Mouse (Mus musculus): ENCODE data around the gene Tmcc1.

Gene Tmcc1

DNA sequence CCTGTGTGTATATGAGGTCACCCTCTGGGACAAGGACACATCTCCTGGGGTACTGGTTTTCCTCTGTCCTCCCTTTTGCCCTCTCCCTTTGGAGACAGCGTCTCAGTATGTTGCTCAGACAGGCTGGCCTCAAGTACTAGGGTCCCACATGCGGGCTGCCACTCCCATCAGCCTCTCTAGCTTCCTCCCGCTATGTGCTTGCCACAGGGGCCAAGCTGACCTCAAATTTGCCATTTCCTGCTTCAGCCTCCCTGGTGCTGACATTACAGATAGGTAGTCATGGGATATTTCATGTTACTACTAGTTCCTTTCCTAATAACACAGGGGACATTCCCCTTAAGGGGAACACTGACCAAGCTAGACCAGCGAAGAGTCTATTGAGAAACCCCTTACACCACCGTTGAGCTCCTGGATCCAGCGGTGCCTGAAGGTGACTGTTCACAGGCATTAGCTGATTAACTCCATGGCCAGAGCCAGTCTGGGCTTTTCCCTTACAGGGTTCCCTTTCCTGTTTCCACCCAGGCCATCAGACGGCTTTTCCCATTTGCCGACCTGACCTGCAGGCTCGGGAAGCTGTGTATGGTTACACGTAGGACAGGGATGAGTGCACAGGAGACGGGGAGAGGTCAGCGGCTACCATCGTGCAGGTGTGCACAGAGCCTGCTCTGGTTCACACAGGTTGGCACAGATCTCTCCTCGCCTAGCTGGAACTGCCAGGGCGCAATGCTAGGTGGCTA lies 220.0 kb downstream of the Tmcc1 start:
- DNase-seq (ENCODE audit: low read depth, low spot score) = no peak

DNA sequence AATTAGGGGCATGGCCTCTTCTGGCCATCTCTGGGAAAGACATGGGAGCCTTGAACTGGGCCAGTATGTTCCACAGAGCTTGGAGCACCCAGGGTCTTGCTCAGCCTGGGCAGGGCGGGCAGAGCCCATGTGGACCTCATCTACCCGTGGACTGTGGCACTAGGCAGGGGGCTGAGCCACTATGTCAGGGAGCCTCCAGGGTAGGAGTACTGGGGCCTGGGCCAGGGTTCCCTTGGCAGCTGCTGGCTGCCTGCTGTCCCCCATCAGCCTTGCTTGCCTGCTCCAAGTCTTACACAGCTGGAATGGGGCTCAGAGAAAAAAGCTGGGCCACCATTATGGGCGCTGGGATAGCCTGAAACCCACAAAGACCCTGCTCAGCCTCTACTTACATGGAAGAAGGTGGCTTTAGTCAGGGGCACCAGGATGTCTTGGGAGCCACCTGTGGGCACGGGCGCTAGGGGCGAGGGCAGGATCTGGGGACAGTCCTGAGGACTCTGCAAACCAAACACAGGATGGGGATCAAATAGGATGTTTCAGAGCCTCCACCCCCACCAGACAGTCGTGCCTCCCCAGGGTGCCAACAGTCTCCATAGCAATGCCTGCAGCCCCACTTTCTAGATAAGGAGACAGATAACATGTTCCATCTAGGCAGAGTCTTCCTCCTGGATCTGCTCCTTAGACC lies 221.1 kb downstream of the Tmcc1 start:
- no peak for DNase-seq (ENCODE audit: low read depth, low spot score)

DNA sequence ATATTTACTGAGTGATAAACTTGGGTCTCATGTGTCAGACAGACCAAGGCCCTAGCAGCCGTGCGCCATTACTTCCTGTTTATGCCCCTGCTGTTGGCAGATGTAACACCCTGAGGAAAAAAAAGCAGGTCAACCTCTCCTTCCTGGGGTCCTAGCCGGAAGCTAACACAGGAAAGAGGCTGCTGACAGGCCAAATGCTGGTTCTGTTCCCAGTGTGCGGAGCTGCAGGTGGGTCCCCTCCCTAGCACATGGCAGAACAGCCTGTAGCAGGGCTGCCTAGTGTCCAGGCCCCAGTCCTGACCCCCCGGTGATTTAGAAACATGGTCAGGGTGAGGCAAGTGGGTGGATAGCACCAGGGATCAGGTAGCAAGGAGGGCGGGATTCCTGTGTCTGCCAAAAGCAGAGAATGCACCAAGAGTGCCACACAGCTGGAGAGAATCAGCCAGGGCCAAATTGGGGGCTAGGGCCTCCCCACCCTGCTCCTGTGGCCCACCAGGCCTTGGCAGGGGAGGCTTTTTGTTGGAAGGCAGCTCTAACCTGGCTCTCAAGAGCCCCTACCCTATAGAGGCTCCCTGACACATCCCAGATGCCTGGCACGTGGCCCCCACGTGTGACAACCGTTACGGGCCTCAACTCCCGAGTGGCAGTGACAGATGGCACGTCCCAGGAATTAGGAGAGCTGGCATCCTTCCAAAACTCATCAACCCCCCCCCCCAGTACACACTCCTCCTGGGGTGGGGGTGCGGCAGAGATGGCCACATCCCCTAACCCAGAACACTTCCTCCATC lies 221.8 kb downstream of the Tmcc1 start:
- DNase-seq (ENCODE audit: low read depth, low spot score) = no peak

DNA sequence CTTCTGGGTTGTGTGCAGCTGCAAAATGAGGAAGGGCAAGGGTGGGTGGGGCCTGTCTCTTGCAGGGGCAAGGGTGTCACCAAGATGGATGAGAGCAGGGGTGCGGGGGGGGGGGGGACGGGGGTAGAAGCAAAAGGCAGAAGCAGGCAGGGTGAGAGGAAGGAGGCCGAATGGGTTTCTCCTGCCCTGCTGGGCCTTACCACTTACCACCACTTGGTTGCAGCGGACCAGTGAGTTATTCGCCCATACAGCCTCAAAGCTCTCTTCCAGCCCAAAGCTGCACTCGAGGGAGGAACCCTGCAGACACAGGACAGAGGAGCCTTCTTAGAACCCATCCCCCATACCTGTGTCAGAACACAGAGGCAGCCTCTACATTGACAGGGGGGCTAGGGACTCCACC lies 223.3 kb downstream of the Tmcc1 start:
- DNase-seq (ENCODE audit: low read depth, low spot score) = no peak

DNA sequence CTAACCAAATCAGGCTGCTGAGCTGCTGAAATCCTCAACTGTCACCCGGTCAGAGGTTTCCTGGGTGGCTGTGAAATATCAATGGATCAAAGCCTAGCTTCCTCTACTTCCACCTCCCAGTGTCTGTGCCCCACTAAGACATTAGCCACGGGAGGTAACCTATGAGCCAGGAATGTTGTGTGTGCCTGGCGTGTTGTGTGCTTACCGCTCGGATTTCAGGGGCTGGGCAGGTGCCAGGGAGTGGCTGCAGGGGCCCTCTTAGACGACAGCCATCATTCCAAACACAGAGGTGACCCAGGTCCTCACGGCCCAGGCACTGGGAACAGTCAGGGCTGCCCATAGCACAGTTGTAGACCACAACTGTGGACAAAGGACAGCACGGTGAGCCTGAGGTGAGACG lies 224.2 kb downstream of the Tmcc1 start:
- no peak for DNase-seq (ENCODE audit: low read depth, low spot score)

DNA sequence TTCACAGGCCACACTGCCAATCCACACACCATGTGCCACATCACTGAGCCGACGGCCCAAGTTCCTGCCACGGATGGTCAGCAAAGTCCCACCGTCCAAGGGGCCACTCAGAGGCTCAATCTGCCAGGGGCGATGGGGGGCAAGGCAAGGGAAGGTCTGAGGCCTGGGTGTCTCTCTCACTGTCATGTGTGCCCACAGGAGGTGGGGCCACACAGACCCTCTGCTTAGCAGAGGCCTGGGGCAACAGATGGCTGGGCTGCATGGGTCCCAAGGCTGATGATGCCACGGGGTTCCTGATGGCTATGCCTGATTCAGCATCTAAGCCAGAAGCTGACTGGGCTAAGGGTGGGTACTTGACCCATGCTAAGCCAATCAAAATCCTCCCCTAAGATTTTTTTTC lies 224.6 kb downstream of the Tmcc1 start:
- no peak for DNase-seq (ENCODE audit: low read depth, low spot score)
